Mouse (Mus musculus) forebrain, embryonic 10.5 days (tissue): Measurements from ENCODE around the gene Prr22. TPM values are rescaled to one million over a fixed set of nuclear protein-coding genes. Genes with fewer than 3 reads are reported as not detected.

Experiments used
- DNase-seq: peaks from one replicate; pipeline ENCODE4 v3.0.0-alpha.2; 2017; ENCODE audit warnings: low spot score; ENCODE audit errors: extremely low spot score
- H3K27ac ChIP-seq: fragments of 300-500 bp; sonication (generic); 2 replicates; pipeline ENCODE4 v1.5.1; 2016; ENCODE audit warnings: mild to moderate bottlenecking
- H3K27me3 ChIP-seq: fragments of 300-500 bp; sonication (generic); 2 replicates; pipeline ENCODE4 v1.6.1; 2016; ENCODE audit warnings: mild to moderate bottlenecking; ENCODE audit not compliant: poor library complexity, severe bottlenecking
- H3K36me3 ChIP-seq: fragments of 300-500 bp; sonication (generic); replicated peaks from 2 replicates; pipeline ENCODE4 v1.6.1; 2016; ENCODE audit warnings: mild to moderate bottlenecking, moderate library complexity
- H3K4me1 ChIP-seq: fragments of 300-500 bp; sonication (generic); 2 replicates; pipeline ENCODE4 v1.6.1; 2016
- H3K4me3 ChIP-seq: fragments of 300-500 bp; sonication (generic); 2 replicates; pipeline ENCODE4 v1.5.1; 2016; ENCODE audit warnings: mild to moderate bottlenecking, moderate library complexity
- H3K9me3 ChIP-seq: fragments of 300-500 bp; sonication (generic); 2 replicates; pipeline ENCODE4 v1.6.1; 2016; ENCODE audit warnings: mild to moderate bottlenecking, moderate library complexity
- WGBS: fragments of 180-500 bp; shearing (Covaris S2); methylation state at CpG from one replicate; pipeline ENCODE4 v1.1.7; 2016; 5-methylcytosine and 5-hydroxymethylcytosine counted together
- polyA plus RNA-seq: library from polyadenylated mRNA; unstranded; fragments of >200 nt; fragmentation: Nextera tagmentation; extraction: Ambion mirVana; gene quantifications from 2 replicates; pipeline ENCODE4 v1.2.1, GENCODE M21; 2016

Gene Prr22
- polyA plus RNA-seq = 1.8 and 1.9 TPM in 2 replicates

GRCm38 (mm10) chr17:56769950-56770349, at the start of gene Prr22:
Gene Prr22, plus strand, starts transcription at chr17:56770250.
- WGBS = 93% methylated on average over 5 of the region's 5 CpGs
- no peaks in the 10 kb centered on the region for H3K27me3 ChIP-seq
- peaks cover 8% of the 10 kb centered on the region for H3K4me1 ChIP-seq
- H3K27ac ChIP-seq = no peak within 1 kb of the TSS
- H3K36me3 ChIP-seq = peaks cover 54% of the 10 kb centered on the region
- no peak within 1 kb of the TSS for H3K4me3 ChIP-seq
- no peak for DNase-seq
- H3K9me3 ChIP-seq = no peaks in the 10 kb centered on the region

- Histone ChIP-seq H3K4me1 (peaks cover 34% of the 10 kb centered on the region), H3K36me3 (peaks cover 44% of the 10 kb centered on the region), H3K27ac (no peak overlapping the region), H3K27me3 (no peaks in the 10 kb centered on the region), H3K9me3 (no peaks in the 10 kb centered on the region), H3K4me3 (no peak overlapping the region)
- DNase-seq = no peak
- WGBS = 93% methylated on average over 5 of the region's 5 CpGs
Observed at GRCm38 (mm10) chr17:56722441-56722840, 47.6 kb upstream of the Prr22 start.

- H3K27ac ChIP-seq = no peak overlapping the region
- DNase-seq = no peak
- peaks cover 40% of the 10 kb centered on the region for H3K4me1 ChIP-seq
- peaks cover 44% of the 10 kb centered on the region for H3K36me3 ChIP-seq
- no peaks in the 10 kb centered on the region for H3K27me3 ChIP-seq
- H3K9me3 ChIP-seq = no peaks in the 10 kb centered on the region
- WGBS = 88% methylated on average over 11 of the region's 11 CpGs
- no peak overlapping the region for H3K4me3 ChIP-seq
Observed at GRCm38 (mm10) chr17:56723419-56724161, 46.5 kb upstream of the Prr22 start.

DNA sequence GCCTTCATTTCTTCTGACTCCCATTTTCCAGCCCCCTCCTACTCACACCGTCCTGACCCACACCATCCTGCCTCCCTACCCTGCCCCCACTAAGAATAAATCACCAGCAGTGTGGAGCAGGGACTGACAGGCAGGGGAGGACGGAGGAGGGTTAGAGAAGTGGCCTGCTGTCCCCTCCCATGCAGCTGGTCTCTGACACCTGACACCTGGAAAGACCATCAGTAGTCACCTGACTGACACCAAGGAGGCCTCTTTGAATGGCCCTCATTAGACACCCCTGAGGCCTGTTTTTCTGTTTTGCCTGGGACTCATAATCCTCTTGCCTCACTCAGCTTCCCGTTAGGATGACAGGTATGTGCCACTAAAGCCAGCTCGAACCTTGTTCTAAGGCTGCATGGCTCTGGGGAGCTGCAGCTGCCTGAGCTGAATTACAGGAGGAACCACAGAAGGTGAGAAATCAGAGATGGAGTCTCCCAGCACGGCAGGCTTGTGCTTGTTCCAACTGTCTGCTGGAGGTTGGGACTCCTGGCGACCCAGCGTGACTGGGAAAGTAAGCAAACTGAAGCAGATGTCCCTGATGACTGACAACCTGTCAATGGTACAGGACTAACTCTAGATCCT, 42.9 kb upstream of the Prr22 start:
- DNase-seq = no peak
- H3K9me3 ChIP-seq = no peaks in the 10 kb centered on the region
- H3K27ac ChIP-seq = peak overlapping the region; percentile 5; the same call in 1 of the 2 replicates

DNA sequence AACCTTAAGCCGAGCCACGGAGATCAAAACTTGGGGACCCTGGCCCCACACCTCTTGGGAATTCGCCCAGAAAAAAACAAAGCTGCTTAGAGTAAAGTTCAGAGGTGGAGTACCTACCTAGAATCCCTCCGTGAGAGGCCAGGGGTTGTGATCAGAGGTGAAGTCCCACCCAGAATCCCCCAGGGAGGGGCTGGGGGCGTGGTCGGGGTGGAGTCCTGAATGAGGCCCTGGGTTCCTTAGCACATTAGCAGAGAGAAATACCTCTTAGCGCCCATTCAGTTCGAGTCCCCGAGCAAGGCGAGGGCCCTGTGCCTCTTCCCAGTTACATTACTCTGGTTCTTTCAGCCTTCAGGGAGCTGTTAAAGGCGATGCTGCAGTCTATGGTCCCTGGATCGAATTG, 42.4 kb upstream of the Prr22 start:
- peaks cover 48% of the 10 kb centered on the region for H3K4me1 ChIP-seq
- peaks cover 23% of the 10 kb centered on the region for H3K36me3 ChIP-seq
- no peaks in the 10 kb centered on the region for H3K9me3 ChIP-seq
- DNase-seq = no peak
- 13% methylated on average over 12 of the region's 12 CpGs for WGBS
- no peak overlapping the region for H3K27ac ChIP-seq
- peak overlapping the region; percentile 11; the same call in 1 of the 2 replicates for H3K4me3 ChIP-seq
- no peaks in the 10 kb centered on the region for H3K27me3 ChIP-seq

More for the DNA sequence above, 42.9 kb upstream of the Prr22 start:
- Histone ChIP-seq H3K4me3 (peak overlapping the region; percentile 11), H3K4me1 (peaks cover 48% of the 10 kb centered on the region), H3K27me3 (no peaks in the 10 kb centered on the region), H3K36me3 (peaks cover 29% of the 10 kb centered on the region)
- 13% methylated on average over 7 of the region's 7 CpGs for WGBS

- no peak for DNase-seq
- Histone ChIP-seq H3K36me3 (peaks cover 19% of the 10 kb centered on the region), H3K27ac (peak overlapping the region; percentile 52; the same call in 1 of the 2 replicates), H3K4me1 (peaks cover 48% of the 10 kb centered on the region), H3K9me3 (no peaks in the 10 kb centered on the region), H3K27me3 (no peaks in the 10 kb centered on the region), H3K4me3 (no peak overlapping the region)
- 47% methylated on average over 12 of the region's 12 CpGs for WGBS
Observed at GRCm38 (mm10) chr17:56728117-56728516, 41.9 kb upstream of the Prr22 start.

- Histone ChIP-seq H3K36me3 (peaks cover 8% of the 10 kb centered on the region), H3K4me1 (peaks cover 48% of the 10 kb centered on the region)
- WGBS = 73% methylated on average over 6 of the region's 6 CpGs
Observed at GRCm38 (mm10) chr17:56729151-56729550, 40.9 kb upstream of the Prr22 start.

GRCm38 (mm10) chr17:56729656-56730055, 40.4 kb upstream of the Prr22 start:
- Histone ChIP-seq H3K27ac (peak overlapping the region; percentile 72), H3K4me3 (no peak overlapping the region), H3K27me3 (no peaks in the 10 kb centered on the region), H3K9me3 (no peaks in the 10 kb centered on the region), H3K36me3 (peaks cover 3% of the 10 kb centered on the region; the same call in 1 of the 2 replicates), H3K4me1 (peaks cover 48% of the 10 kb centered on the region)
- WGBS = 46% methylated on average over 2 of the region's 2 CpGs
- no peak for DNase-seq

More at GRCm38 (mm10) chr17:56729151-56729550, 40.9 kb upstream of the Prr22 start:
- H3K27ac ChIP-seq = 0 out of 2 replicates have a peak overlapping the region, but pooled peaks have one; percentile 44
- no peak for DNase-seq
- H3K4me3 ChIP-seq = no peak overlapping the region
- H3K9me3 ChIP-seq = no peaks in the 10 kb centered on the region
- no peaks in the 10 kb centered on the region for H3K27me3 ChIP-seq

- no peak overlapping the region for H3K27ac ChIP-seq
- H3K27me3 ChIP-seq = no peaks in the 10 kb centered on the region
- H3K4me3 ChIP-seq = no peak overlapping the region
- WGBS = 47% methylated on average over 8 of the region's 8 CpGs
- no peaks in the 10 kb centered on the region for H3K9me3 ChIP-seq
- H3K36me3 ChIP-seq = no peaks in the 10 kb centered on the region
- H3K4me1 ChIP-seq = no peaks in the 10 kb centered on the region
- DNase-seq = no peak
Observed at GRCm38 (mm10) chr17:56736534-56736933, 33.5 kb upstream of the Prr22 start.

DNA sequence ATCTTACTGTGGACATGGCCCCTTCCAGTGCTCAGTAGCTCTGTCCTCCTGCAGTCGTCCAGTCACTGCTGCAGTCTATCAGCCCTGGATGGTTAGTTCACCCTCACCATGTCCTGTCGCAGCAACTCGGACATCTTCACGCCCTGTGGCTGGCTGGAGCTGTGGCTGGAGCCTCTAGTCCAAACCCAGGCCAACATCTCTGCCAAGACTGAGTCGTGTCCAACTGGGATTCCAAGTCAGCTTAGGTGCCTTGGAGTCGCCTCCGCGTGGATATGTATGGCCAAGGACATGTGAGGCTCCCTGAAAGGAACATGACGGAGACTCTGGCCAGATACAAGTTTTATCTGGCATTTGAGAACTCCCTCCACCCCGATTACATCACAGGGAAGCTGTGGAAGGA, 31.8 kb upstream of the Prr22 start:
- H3K4me1 ChIP-seq = no peaks in the 10 kb centered on the region
- H3K4me3 ChIP-seq = no peak overlapping the region
- H3K27ac ChIP-seq = no peak overlapping the region
- no peaks in the 10 kb centered on the region for H3K36me3 ChIP-seq
- no peak for DNase-seq
- WGBS = 86% methylated on average over 10 of the region's 10 CpGs
- no peaks in the 10 kb centered on the region for H3K27me3 ChIP-seq
- no peaks in the 10 kb centered on the region for H3K9me3 ChIP-seq

GRCm38 (mm10) chr17:56740118-56740787, 29.8 kb upstream of the Prr22 start:
- no peaks in the 10 kb centered on the region for H3K36me3 ChIP-seq
- no peak overlapping the region for H3K27ac ChIP-seq
- H3K4me3 ChIP-seq = no peak overlapping the region
- no peaks in the 10 kb centered on the region for H3K27me3 ChIP-seq
- 81% methylated on average over 17 of the region's 17 CpGs for WGBS
- no peak for DNase-seq
- no peaks in the 10 kb centered on the region for H3K9me3 ChIP-seq
- H3K4me1 ChIP-seq = no peaks in the 10 kb centered on the region

DNA sequence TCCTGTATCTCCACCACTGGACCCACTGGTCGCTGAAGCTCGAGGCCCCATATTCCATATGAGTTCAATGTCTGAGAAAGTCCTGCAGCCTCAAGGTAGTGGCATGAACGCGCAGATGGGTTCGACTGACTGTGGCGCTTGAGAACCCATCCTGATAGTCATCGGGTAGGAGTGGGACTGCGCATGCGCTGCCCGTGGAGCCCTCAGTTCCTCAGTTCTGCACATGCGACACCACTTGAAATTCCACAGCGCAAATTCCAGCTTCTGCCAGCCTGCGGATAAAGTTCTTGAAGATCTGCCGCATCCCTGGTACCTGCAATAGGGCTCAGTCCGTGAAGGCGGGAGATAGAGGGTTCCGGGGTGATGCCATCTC, 29.3 kb upstream of the Prr22 start:
- WGBS = 82% methylated on average over 17 of the region's 17 CpGs
- no peaks in the 10 kb centered on the region for H3K4me1 ChIP-seq

DNA sequence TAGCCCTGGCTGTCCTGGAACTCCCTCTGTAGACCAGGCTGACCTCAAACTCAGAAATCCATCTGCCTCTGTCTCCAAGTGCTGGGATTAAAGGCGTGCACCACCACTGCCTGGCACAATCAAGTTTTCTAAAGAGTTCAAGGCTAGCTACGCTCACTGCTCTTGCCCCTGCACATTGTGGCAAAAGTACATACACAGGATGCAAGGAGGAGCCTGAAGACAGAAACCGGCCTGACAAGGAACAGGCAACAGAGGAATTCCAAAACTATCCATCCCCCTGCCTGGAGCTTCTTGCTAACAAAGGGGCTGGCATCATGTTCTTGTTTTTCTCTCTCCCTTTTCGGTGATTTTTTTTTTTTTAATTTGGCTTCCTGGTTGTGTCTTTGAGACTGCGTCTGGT, 25.9 kb upstream of the Prr22 start:
- WGBS = 69% methylated on average over 5 of the region's 5 CpGs
- Histone ChIP-seq H3K4me1 (no peaks in the 10 kb centered on the region), H3K9me3 (no peaks in the 10 kb centered on the region), H3K4me3 (no peak overlapping the region), H3K36me3 (no peaks in the 10 kb centered on the region), H3K27ac (no peak overlapping the region), H3K27me3 (no peaks in the 10 kb centered on the region; the same call in 1 of the 2 replicates)
- no peak for DNase-seq

More for the DNA sequence above, 29.3 kb upstream of the Prr22 start:
- Histone ChIP-seq H3K4me3 (no peak overlapping the region), H3K27me3 (no peaks in the 10 kb centered on the region), H3K36me3 (no peaks in the 10 kb centered on the region), H3K9me3 (no peaks in the 10 kb centered on the region), H3K27ac (no peak overlapping the region)
- no peak for DNase-seq
